Mouse (Mus musculus) bone marrow, adult 2 months (tissue): Measurements from ENCODE around the gene Morc1.

Source experiments
- CTCF ChIP-seq: fragments of 200-500 bp; IDR thresholded peaks from 2 replicates; pipeline ENCODE4 v1.5.1; 2011; ENCODE audit warnings: low read length, control low read depth; ENCODE audit not compliant: control insufficient read depth, insufficient read depth
- POLR2A ChIP-seq: fragments of 200-500 bp; IDR thresholded peaks from 2 replicates; pipeline ENCODE4 v1.6.1; 2011; ENCODE audit warnings: low read depth, mild to moderate bottlenecking, control low read depth, low read length, borderline replicate concordance; ENCODE audit not compliant: control insufficient read depth

GRCm38 (mm10) chr16:48412246-48412645 lies 18.8 kb upstream of the Morc1 start, which contains the start of gene Gm5485:
- TF ChIP-seq POLR2A (no peak), CTCF (no peak)
